Mouse (Mus musculus) cerebellum, postnatal 14 days (tissue): ENCODE data around the gene Fos.
A peak's percentile ranks its signal among the peaks of the same experiment; 100 is the strongest.

Source experiments
- DNase-seq, 2 experiments: peaks; one replicate each; pipeline ENCODE4 v3.0.0; 2021; ENCODE audit warnings: mixed read lengths in 2 of 2

The Fos gene

DNA sequence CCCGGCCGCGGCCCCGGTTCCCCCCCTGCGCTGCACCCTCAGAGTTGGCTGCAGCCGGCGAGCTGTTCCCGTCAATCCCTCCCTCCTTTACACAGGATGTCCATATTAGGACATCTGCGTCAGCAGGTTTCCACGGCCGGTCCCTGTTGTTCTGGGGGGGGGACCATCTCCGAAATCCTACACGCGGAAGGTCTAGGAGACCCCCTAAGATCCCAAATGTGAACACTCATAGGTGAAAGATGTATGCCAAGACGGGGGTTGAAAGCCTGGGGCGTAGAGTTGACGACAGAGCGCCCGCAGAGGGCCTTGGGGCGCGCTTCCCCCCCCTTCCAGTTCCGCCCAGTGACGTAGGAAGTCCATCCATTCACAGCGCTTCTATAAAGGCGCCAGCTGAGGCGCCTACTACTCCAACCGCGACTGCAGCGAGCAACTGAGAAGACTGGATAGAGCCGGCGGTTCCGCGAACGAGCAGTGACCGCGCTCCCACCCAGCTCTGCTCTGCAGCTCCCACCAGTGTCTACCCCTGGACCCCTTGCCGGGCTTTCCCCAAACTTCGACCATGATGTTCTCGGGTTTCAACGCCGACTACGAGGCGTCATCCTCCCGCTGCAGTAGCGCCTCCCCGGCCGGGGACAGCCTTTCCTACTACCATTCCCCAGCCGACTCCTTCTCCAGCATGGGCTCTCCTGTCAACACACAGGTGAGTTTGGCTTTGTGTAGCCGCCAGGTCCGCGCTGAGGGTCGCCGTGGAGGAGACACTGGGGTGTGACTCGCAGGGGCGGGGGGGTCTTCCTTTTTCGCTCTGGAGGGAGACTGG, at the start of gene Fos:
TSS of gene Fos (plus strand) at position 410 of the 817 bp plus-strand sequence.
- DNase-seq, result peak; percentile 81 to 89

GRCm38 (mm10) chr12:85425721-85426120, 48.0 kb upstream of the Fos start:
- DNase-seq, result no peak

DNA sequence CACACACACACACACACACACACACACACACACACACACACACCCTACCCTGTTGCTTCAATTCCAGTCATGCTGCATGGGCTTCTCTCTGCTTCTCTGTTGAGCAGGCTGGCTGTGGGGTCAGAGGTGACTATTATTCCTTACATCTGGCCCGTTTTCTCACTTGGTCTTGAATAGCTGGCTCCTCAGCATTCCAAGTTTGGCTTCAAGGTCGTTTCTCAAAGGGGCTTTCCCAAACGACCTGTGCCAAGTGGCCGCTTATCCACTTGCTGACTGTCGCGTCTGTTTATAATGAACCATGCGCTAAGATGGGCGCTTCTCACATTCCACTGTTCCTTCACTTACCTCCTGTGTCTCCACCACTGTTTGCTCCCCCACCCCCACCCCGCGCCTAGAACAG, 47.6 kb upstream of the Fos start:
- DNase-seq, result no peak

GRCm38 (mm10) chr12:85427802-85428201, 45.9 kb upstream of the Fos start:
- DNase-seq, result no peak

DNA sequence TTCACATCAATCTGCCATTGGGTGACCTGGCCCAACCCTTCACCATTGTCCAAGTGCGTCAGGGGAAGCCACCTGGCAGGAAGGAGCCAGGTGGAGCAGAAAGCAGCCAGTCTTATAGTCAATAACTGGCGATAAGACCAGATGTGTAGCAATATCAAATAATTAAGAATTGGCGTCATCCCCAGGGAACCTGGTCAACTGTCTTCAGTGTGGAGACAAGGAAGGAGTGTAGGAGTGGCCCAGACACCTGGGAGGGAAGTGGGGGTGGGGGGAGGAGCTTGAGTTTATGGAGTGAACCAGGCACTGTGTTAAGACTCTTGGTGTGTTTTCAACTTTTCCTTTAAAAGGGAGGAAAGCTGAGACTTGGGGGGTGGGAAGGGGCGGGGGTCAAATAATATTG, 43.7 kb upstream of the Fos start:
- no peak for DNase-seq

- no peak for DNase-seq
These were observed 43.3 kb upstream of the Fos start for GRCm38 (mm10) chr12:85430434-85430833.

GRCm38 (mm10) chr12:85433850-85434249, 39.8 kb upstream of the Fos start:
- no peak for DNase-seq

DNA sequence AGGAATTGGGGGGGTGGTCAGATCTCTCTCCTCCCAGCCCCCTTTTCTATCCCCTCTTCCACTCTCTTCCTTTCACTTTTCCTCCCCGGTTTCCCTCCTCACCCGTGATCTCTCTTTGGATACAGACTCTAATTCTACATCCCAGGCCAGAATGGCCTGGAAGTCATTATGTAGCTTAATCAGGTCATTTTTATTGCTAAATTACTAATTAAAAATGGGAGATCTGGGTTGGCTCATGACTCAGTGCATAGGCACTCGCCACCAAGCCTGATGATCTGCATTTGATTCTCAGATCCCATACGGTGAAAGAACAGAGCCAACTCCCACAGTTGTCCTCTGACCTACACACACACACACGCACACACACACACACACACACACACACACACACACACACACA, 39.2 kb upstream of the Fos start:
- no peak for DNase-seq

DNA sequence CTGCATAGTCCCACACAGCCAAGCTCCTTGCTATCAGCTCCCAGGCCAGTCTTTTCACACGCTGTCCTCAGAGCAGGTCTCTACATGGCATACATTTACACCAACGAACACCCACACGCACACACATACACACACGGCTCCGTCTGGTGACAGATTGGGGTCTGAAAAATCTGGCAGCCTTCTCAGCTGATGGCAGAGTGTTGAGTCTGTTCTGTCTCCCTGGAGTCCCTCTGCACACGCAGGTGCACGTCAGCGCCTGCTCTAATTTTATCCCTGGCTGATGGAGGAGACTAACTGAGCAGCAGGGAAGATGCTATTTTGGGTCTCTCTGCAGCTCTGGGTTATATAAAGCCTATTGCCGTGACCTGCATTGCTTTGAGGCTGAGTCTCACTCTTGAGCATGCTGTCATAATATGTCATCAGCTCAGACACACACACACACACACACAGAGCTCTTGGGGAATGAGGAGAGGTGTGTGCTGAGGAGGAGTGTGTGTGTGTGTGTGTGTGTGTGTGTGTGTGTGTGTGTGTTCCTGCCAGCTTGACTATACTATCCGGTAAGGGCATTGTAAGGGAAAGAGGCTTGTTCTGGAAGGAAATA, 37.6 kb upstream of the Fos start:
- peak; percentile 93 to 95 for DNase-seq

GRCm38 (mm10) chr12:85437172-85437876, 36.4 kb upstream of the Fos start:
- peak; percentile 92 for DNase-seq

DNA sequence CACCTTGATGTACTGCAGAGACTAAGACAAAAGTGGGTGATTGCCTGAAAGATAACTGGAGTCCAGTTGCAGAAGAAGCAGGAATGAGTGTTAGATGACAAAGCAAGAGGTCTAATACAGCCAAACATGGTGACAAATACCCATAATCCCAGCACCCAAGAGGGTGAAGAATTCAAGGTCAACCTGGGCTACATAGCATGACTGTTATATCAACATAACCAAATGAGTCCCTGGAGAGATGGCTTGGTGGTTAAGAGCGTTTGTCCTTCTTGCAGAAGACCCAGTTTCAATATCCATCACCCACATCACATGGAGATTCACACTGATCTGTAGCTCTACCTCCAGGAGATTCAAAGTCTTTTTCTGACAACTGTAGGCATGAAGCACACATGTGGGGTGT, 30.2 kb upstream of the Fos start:
- DNase-seq, result no peak

- no peak for DNase-seq
These were observed 29.0 kb upstream of the Fos start for GRCm38 (mm10) chr12:85444646-85445045.

DNA sequence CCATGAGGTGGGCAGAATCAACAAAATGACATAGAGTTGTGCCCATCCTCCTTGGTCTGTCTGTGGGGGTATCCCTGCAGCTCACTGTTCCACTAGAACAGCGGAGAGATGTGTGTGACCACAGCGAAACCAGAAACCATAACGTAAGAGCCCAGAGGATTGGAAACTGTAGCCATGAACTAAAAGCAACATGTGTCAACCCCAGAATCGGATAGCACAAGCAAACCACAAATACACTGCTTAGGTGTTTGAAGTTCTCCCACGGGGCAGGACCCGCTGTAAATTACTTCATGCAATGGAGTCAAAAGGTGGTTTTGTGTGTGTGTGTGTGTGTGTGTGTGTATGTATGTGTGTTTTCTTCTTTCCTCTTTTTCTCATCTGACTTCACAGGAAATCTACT, 26.7 kb upstream of the Fos start:
- DNase-seq, result no peak

- DNase-seq, result no peak
These were observed 26.2 kb upstream of the Fos start for GRCm38 (mm10) chr12:85447490-85447889.

- no peak for DNase-seq
These were observed 24.2 kb upstream of the Fos start for GRCm38 (mm10) chr12:85449478-85449877.

DNA sequence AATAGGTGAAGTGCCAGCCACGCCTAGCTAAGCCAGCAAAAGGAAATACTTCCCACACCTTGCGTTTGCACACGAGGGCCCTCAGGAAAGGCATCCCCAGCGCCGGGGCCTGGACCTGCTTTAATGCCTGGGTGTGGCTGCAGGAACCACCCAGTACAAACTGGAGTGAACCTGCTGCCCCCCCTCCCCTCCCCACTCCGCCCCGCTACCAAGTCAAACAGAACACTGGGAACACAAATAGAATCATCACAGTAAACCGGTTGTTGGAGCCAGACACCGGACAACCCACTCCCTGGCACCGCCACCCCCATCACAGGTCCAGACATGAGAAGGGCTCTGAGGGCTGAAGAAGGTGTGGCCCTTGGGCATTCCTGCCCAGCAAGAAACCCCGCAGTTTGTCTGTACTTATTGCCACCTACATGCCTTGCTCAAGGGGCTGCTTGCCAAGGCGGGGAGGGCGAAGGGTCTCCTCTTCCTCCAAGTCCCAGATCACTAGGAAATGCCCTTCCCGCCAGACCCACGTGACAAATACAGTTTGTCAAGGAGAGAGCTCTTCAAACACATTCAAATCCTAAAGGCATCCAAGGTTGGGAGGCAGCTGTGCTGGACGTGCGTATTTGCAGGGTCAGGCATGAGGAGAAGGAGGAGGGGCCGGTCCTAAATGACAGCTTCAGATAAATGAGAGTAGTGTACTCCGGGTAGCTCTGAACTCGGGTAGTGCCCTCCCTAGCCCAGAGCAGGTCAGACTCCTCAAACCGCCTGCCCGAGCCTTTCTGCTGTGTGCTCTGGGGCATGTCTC, 21.8 kb upstream of the Fos start:
- DNase-seq, result no peak

DNA sequence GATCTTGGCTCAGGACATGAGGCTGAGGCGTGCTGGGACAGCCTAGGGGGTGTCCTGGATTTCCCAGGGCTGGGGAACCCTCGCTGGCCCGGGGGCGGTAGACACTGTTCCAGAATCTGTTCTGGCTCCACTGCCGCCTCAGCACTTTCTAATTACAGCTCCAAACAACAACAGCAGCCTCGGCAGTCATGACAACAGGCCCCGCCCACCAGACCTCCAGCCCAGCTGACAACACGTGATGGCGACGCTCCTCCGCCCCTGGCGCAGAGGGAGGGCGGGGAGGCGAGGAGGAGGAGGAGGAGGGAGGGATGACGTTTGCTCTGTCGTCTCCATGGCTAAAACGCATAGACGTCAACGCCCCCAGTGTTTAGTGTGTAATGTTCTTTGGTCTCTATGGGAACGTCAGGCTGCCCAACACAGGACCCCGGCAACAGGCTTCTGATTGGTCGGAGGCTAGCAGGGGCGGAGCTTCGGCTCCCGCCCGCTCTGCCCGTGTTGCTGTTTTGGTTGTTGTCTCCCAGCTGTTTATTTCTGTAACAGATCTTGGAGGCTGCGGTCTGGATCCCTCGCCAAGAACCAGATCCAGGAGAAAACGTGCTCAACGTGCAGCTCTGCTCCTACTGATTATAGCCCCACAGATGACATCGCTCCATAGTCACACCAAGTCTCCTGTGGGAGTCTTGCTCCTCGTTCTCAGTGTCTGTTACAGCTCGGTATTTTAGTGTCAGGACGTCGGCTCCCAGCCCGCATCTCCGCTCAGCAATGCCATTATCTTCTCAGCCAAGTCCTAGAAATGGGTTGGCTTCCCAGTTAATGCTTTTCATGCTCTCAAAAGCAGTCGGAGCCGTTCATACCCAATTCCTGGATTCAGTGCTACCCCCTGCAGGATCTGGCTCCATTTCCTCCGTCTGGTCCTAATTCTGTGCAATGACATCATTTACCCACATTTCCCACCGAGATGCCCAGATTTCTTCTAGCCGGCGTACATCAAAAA, 18.3 kb upstream of the Fos start:
- peak; percentile 92 to 94 for DNase-seq

- no peak for DNase-seq
These were observed 17.4 kb upstream of the Fos start for GRCm38 (mm10) chr12:85456276-85456675.

DNA sequence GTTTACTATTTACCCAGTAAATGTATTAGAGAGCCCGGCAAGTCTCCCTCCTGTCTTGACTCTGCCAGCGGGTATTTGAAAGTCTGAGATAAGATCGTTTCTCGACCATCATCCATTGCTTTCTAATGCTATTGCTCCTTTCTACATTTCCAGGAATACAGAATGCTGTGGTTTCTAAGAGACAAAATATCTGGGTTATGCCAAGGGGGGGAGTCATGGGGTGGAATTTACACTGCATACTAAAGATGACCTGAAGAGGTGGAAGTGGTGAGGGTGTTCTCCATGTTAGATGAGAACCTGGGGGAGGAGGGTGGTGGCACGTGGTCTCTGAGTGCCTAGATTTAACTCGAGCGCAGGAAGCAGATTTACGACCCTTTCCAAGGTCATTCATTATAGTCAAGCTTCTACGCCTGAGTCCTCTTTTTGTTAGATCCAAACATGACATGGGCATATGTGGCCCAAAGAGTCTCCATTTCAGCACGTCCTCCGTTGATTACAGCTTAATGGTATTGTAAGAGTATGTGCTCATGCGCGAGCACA, 16.7 kb upstream of the Fos start:
- no peak for DNase-seq

DNA sequence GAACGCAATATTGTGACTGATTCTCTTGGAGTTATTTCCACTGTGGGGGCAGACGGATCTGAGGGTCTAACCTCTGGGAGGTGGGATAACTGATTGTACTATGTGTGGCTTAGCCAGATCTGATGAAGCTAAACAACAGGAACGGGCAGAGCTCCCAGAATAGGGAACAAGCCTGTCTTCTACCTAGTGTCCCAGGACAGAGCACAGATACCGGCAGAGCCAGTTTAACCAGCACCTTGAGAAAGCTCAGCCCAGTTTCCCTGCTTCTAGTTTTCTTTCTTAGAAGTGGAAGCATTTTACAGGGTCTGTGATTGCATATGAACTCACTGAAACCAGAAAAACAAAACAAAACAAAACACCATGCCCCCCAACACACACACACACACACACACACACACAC, 13.9 kb upstream of the Fos start:
- DNase-seq, result no peak

- no peak for DNase-seq
These were observed 11.6 kb upstream of the Fos start for GRCm38 (mm10) chr12:85461913-85462663.
